Mouse (Mus musculus): ENCODE measurements around the gene Cul7. TPM values are rescaled to one million over a fixed set of nuclear protein-coding genes. Genes with fewer than 3 reads are reported as not detected.
A peak's percentile ranks its signal among the peaks of the same experiment; 100 is the strongest.

The Cul7 gene
- polyA plus RNA-seq, 1 experiment from 2014 or later = 41.4 TPM

GRCm38 (mm10) chr17:46617799-46618198 lies 32.3 kb upstream of the Cul7 start:
- peak overlapping the region; percentile 95 for H3K27ac ChIP-seq (replicated peaks)
- H3K9ac ChIP-seq = peak overlapping the region; percentile 80
- H3K9me3 ChIP-seq = no peaks in the 10 kb centered on the region
- H3K4me3 ChIP-seq = peak overlapping the region; percentile 32
- H3K36me3 ChIP-seq = no peaks in the 10 kb centered on the region
- WGBS = 45% methylated on average over 12 of the region's 12 CpGs
- no peaks in the 10 kb centered on the region for H3K27me3 ChIP-seq (replicated peaks)
- peak overlapping the region; percentile 64 for H3K4me2 ChIP-seq
- no peak for ATAC-seq (ENCODE audit: extremely low read depth, insufficient number of reproducible peaks, low FRiP score, low TSS enrichment)
- H3K4me1 ChIP-seq = peaks cover 91% of the 10 kb centered on the region

- Histone ChIP-seq H3K4me1 (peaks cover 91% of the 10 kb centered on the region), H3K4me3 (peak overlapping the region; percentile 32), H3K9ac (peak overlapping the region; percentile 80), H3K9me3 (no peaks in the 10 kb centered on the region), H3K27me3 (replicated peaks) (no peaks in the 10 kb centered on the region), H3K4me2 (peak overlapping the region; percentile 64), H3K36me3 (no peaks in the 10 kb centered on the region), H3K27ac (replicated peaks) (peak overlapping the region; percentile 95)
- ATAC-seq (ENCODE audit: extremely low read depth, insufficient number of reproducible peaks, low FRiP score, low TSS enrichment) = no peak
- WGBS = 10% methylated on average over 6 of the region's 6 CpGs
Observed at GRCm38 (mm10) chr17:46618394-46618768, 31.8 kb upstream of the Cul7 start.

- Histone ChIP-seq H3K27ac (replicated peaks) (peak overlapping the region; percentile 95), H3K4me1 (peaks cover 91% of the 10 kb centered on the region), H3K4me3 (peak overlapping the region; percentile 32), H3K27me3 (replicated peaks) (no peaks in the 10 kb centered on the region), H3K9ac (peak overlapping the region; percentile 80), H3K36me3 (no peaks in the 10 kb centered on the region), H3K9me3 (no peaks in the 10 kb centered on the region), H3K4me2 (peak overlapping the region; percentile 64)
- ATAC-seq (ENCODE audit: extremely low read depth, insufficient number of reproducible peaks, low FRiP score, low TSS enrichment) = no peak
- WGBS = 13% methylated on average over 27 of the region's 27 CpGs
Observed at GRCm38 (mm10) chr17:46618769-46619682, 31.1 kb upstream of the Cul7 start.

GRCm38 (mm10) chr17:46619683-46620357 lies 30.3 kb upstream of the Cul7 start:
- Histone ChIP-seq H3K4me1 (peaks cover 91% of the 10 kb centered on the region), H3K4me3 (peak overlapping the region; percentile 32; the same call in 1 of the 2 replicates), H3K36me3 (no peaks in the 10 kb centered on the region), H3K9ac (peak overlapping the region; percentile 80), H3K4me2 (peak overlapping the region; percentile 64), H3K27ac (replicated peaks) (peak overlapping the region; percentile 95), H3K27me3 (replicated peaks) (no peaks in the 10 kb centered on the region), H3K9me3 (no peaks in the 10 kb centered on the region)
- 28% methylated on average over 16 of the region's 16 CpGs for WGBS
- no peak for ATAC-seq (ENCODE audit: extremely low read depth, insufficient number of reproducible peaks, low FRiP score, low TSS enrichment)

- WGBS = 27% methylated on average over 15 of the region's 15 CpGs
- peaks cover 99% of the 10 kb centered on the region for H3K4me1 ChIP-seq
- no peaks in the 10 kb centered on the region for H3K27me3 ChIP-seq (replicated peaks)
- H3K36me3 ChIP-seq = no peaks in the 10 kb centered on the region
- H3K9me3 ChIP-seq = no peaks in the 10 kb centered on the region
- peak overlapping the region; percentile 31 for H3K4me3 ChIP-seq
- peak overlapping the region; percentile 63 for H3K4me2 ChIP-seq
- no peak for ATAC-seq (ENCODE audit: extremely low read depth, insufficient number of reproducible peaks, low FRiP score, low TSS enrichment)
- peak overlapping the region; percentile 71 for H3K9ac ChIP-seq
- peak overlapping the region; percentile 95 for H3K27ac ChIP-seq (replicated peaks)
Observed at GRCm38 (mm10) chr17:46621324-46621723, 28.8 kb upstream of the Cul7 start.

GRCm38 (mm10) chr17:46622269-46622668 lies 27.9 kb upstream of the Cul7 start:
- Histone ChIP-seq H3K9ac (peak overlapping the region; percentile 53), H3K4me2 (peak overlapping the region; percentile 63), H3K9me3 (no peaks in the 10 kb centered on the region), H3K27me3 (replicated peaks) (no peaks in the 10 kb centered on the region), H3K4me3 (no peak overlapping the region), H3K4me1 (peaks cover 99% of the 10 kb centered on the region), H3K36me3 (no peaks in the 10 kb centered on the region), H3K27ac (replicated peaks) (peak overlapping the region; percentile 95)
- WGBS = 40% methylated on average over 11 of the region's 11 CpGs
- ATAC-seq (ENCODE audit: extremely low read depth, insufficient number of reproducible peaks, low FRiP score, low TSS enrichment) = no peak

GRCm38 (mm10) chr17:46623819-46624557 lies 26.1 kb upstream of the Cul7 start:
- peak overlapping the region; percentile 86 for H3K27ac ChIP-seq (replicated peaks)
- H3K4me3 ChIP-seq = peak overlapping the region; percentile 24
- H3K9ac ChIP-seq = peak overlapping the region; percentile 76
- 9% methylated on average over 10 of the region's 10 CpGs for WGBS
- no peak for ATAC-seq (ENCODE audit: extremely low read depth, insufficient number of reproducible peaks, low FRiP score, low TSS enrichment)
- no peaks in the 10 kb centered on the region for H3K27me3 ChIP-seq (replicated peaks)
- no peaks in the 10 kb centered on the region for H3K36me3 ChIP-seq
- H3K9me3 ChIP-seq = no peaks in the 10 kb centered on the region
- H3K4me2 ChIP-seq = peak overlapping the region; percentile 63
- H3K4me1 ChIP-seq = peaks cover 92% of the 10 kb centered on the region

GRCm38 (mm10) chr17:46624598-46624997 lies 25.5 kb upstream of the Cul7 start:
- H3K4me3 ChIP-seq = peak overlapping the region; percentile 24
- H3K4me1 ChIP-seq = peaks cover 87% of the 10 kb centered on the region
- peak overlapping the region; percentile 76 for H3K9ac ChIP-seq
- H3K4me2 ChIP-seq = peak overlapping the region; percentile 63
- no peaks in the 10 kb centered on the region for H3K36me3 ChIP-seq
- no peak for ATAC-seq (ENCODE audit: extremely low read depth, insufficient number of reproducible peaks, low FRiP score, low TSS enrichment)
- H3K27me3 ChIP-seq (replicated peaks) = no peaks in the 10 kb centered on the region
- peak overlapping the region; percentile 86 for H3K27ac ChIP-seq (replicated peaks)
- WGBS = 47% methylated on average over 12 of the region's 12 CpGs
- no peaks in the 10 kb centered on the region for H3K9me3 ChIP-seq

GRCm38 (mm10) chr17:46627409-46627808 lies 22.7 kb upstream of the Cul7 start:
- 45% methylated on average over 6 of the region's 6 CpGs for WGBS
- Histone ChIP-seq H3K4me1 (peaks cover 76% of the 10 kb centered on the region), H3K4me2 (peak overlapping the region; percentile 86), H3K4me3 (peak overlapping the region; percentile 74), H3K9ac (peak overlapping the region; percentile 94), H3K9me3 (no peaks in the 10 kb centered on the region), H3K27ac (replicated peaks) (0 out of 2 replicates have a peak overlapping the region, but pooled peaks have one; percentile 93), H3K36me3 (peaks cover 16% of the 10 kb centered on the region), H3K27me3 (replicated peaks) (no peaks in the 10 kb centered on the region)
- no peak for ATAC-seq (ENCODE audit: extremely low read depth, insufficient number of reproducible peaks, low FRiP score, low TSS enrichment)

GRCm38 (mm10) chr17:46628471-46628790 lies 21.7 kb upstream of the Cul7 start:
- no peak for ATAC-seq (ENCODE audit: extremely low read depth, insufficient number of reproducible peaks, low FRiP score, low TSS enrichment)
- peak overlapping the region; percentile 74 for H3K4me3 ChIP-seq
- H3K27me3 ChIP-seq (replicated peaks) = no peaks in the 10 kb centered on the region
- 0% methylated on average over 13 of the region's 13 CpGs for WGBS
- peak overlapping the region; percentile 94 for H3K9ac ChIP-seq
- no peaks in the 10 kb centered on the region for H3K9me3 ChIP-seq
- H3K27ac ChIP-seq (replicated peaks) = peak overlapping the region; percentile 93
- H3K4me1 ChIP-seq = peaks cover 66% of the 10 kb centered on the region
- H3K4me2 ChIP-seq = peak overlapping the region; percentile 86
- peaks cover 26% of the 10 kb centered on the region for H3K36me3 ChIP-seq

Measured in heart, embryonic 13.5 days (tissue).